Mouse (Mus musculus) kidney, adult 2 months (tissue): ENCODE measurements around the gene Gm45623.

Source experiments
- CTCF ChIP-seq: fragments of 200-500 bp; conservative IDR thresholded peaks from 2 replicates; pipeline ENCODE4 v1.5.1; 2011; ENCODE audit warnings: low read depth, mild to moderate bottlenecking, control low read depth, low read length, moderate library complexity, mixed read lengths; ENCODE audit not compliant: insufficient read depth, insufficient read length
- POLR2A ChIP-seq: fragments of 200-500 bp; IDR thresholded peaks from one replicate; pipeline ENCODE4 v1.6.1; 2011; ENCODE audit warnings: low read depth, low read length, control low read depth

DNA sequence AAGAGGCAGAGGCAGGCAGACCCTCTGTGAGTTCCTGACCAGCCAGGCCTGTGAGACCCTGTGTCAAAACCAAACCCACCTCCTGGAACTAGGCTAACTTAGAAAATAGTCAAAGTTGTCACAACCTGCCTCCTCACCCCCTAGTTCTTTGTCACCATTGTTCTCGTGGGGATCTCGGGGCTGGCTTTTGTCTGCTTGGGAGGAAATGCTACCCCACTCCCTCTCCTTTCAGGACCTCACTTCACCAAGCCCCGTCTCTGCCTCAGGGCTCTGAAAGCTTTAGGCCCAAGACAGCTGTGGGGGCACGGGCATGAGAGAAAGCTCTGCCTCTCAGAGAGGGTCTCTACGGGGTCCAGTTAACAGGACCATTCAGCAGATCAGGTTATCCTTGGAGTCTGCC is 1.9 kb downstream of the Gm45623 start:
- no peak for TF ChIP-seq POLR2A
- no peak for TF ChIP-seq CTCF
